18 mouse cellular contexts compared by ENCODE assay signal in the genomic region with DNA sequence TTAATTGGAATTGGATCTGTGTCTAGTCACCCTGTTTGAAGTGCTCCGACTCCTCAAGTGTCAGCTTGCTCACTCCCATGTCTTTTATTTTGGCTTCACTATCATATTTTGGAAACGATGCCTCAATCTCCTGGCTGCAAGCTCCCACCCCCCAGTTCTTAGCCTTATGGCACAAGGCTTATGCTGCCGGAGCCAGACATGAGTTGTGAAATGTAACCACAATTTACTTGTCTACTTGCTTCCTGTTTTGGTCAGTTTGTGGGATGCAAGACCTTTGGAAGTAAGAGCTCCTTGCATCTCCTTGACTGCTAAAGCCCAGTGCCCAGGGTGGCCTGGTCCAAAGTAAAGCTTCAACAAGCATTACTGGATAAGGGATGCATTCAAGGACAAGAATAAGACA.
DNase-seq lines count a peak whose midpoint lies in the region; ATAC-seq lines count a peak whose summit lies in the region.
"Had no signal": no experiment of that assay in that cellular context is flagged by ENCODE, and none has a peak within 500 bp of the region (broad histone marks: within the 10 kb centered on the region; RNA-seq: fewer than 3 reads in every experiment).

No protein-coding gene starts in this region.

- no peak for DNase-seq in forebrain, embryonic 10.5 days (ENCODE audit: extremely low spot score, low spot score)
- DNase-seq in forebrain, embryonic 11.5 days (ENCODE audit: low spot score), result no peak
- no peak for DNase-seq in limb, embryonic 11.5 days (ENCODE audit: low spot score)
- no peak for DNase-seq in yolk sac, embryonic 10.5 days (ENCODE audit: low spot score)
- no peak for DNase-seq in right cerebral cortex, postnatal 14 days
- DNase-seq: adrenal gland, adult 8-10 months; cerebellum, adult 2 months had no signal

- no peak overlapping the region for H3K4me2 ChIP-seq in forebrain, embryonic 11.5 days (ENCODE audit: low read depth, low read length, severe bottlenecking)
- H3K4me2 ChIP-seq in limb, embryonic 11.5 days (ENCODE audit: low read depth, severe bottlenecking), result no peak overlapping the region
- H3K4me2 ChIP-seq: embryonic facial prominence, embryonic 12.5 days; forebrain, embryonic 15.5 days; heart, embryonic 15.5 days; hindbrain, embryonic 13.5 days; intestine, embryonic 15.5 days had no signal

- H3K4me1 ChIP-seq in forebrain, embryonic 10.5 days, result peaks cover 25% of the 10 kb centered on the region
- no peaks in the 10 kb centered on the region for H3K4me1 ChIP-seq in forebrain, embryonic 11.5 days (replicated peaks; ENCODE audit: control insufficient read depth, insufficient read depth, low read length)
- H3K4me1 ChIP-seq in megakaryocyte, embryonic 14.5 days, result peaks cover 27% of the 10 kb centered on the region
- H3K4me1 ChIP-seq in limb, embryonic 11.5 days (ENCODE audit: control insufficient read depth, insufficient read depth, low read length), result peaks cover 6% of the 10 kb centered on the region; the same call in 1 of the 2 replicates
- H3K4me1 ChIP-seq: forebrain, embryonic 15.5 days; heart, embryonic 15.5 days; intestine, embryonic 15.5 days had no signal

- no peak for ATAC-seq in forebrain, embryonic 11.5 days (replicated peaks; ENCODE audit: low FRiP score)
- no peak for ATAC-seq in megakaryocyte, adult 5-6 weeks (ENCODE audit: poor library complexity, severe bottlenecking)
- no peak for ATAC-seq in limb, embryonic 11.5 days (ENCODE audit: insufficient number of reproducible peaks, low FRiP score, low TSS enrichment, low read depth)
- ATAC-seq: CD4-positive, CD25-positive, alpha-beta regulatory T cell, adult 4 months; intestine, embryonic 15.5 days had no signal

- H3K9me3 ChIP-seq in forebrain, embryonic 10.5 days, result no peaks in the 10 kb centered on the region
- H3K9me3 ChIP-seq in forebrain, embryonic 11.5 days (ENCODE audit: control insufficient read depth, low read length), result no peaks in the 10 kb centered on the region
- no peaks in the 10 kb centered on the region for H3K9me3 ChIP-seq in megakaryocyte, embryonic 14.5 days
- no peaks in the 10 kb centered on the region for H3K9me3 ChIP-seq in limb, embryonic 11.5 days (ENCODE audit: control insufficient read depth, low read length)
- H3K9me3 ChIP-seq: embryonic facial prominence, embryonic 12.5 days; forebrain, embryonic 15.5 days; heart, embryonic 10.5 days; heart, embryonic 15.5 days; hindbrain, embryonic 13.5 days; intestine, embryonic 15.5 days had no signal

- no peak overlapping the region for H3K4me3 ChIP-seq in forebrain, embryonic 10.5 days
- H3K4me3 ChIP-seq in forebrain, embryonic 11.5 days (ENCODE audit: low read depth, low read length), result no peak overlapping the region
- H3K4me3 ChIP-seq in megakaryocyte, embryonic 14.5 days (replicated peaks), result peak overlapping the region; percentile 7
- H3K4me3 ChIP-seq in limb, embryonic 11.5 days (ENCODE audit: low read depth, low read length), result no peak overlapping the region
- H3K4me3 ChIP-seq: embryonic facial prominence, embryonic 12.5 days; forebrain, embryonic 15.5 days; heart, embryonic 10.5 days; heart, embryonic 15.5 days; hindbrain, embryonic 13.5 days; intestine, embryonic 15.5 days had no signal

- no peaks in the 10 kb centered on the region for H3K36me3 ChIP-seq in forebrain, embryonic 10.5 days (replicated peaks)
- H3K36me3 ChIP-seq in forebrain, embryonic 11.5 days (ENCODE audit: control insufficient read depth, insufficient read depth, low read length), result no peaks in the 10 kb centered on the region
- H3K36me3 ChIP-seq in megakaryocyte, embryonic 14.5 days (replicated peaks; ENCODE audit: low read length), result no peaks in the 10 kb centered on the region
- H3K36me3 ChIP-seq in limb, embryonic 11.5 days (ENCODE audit: control insufficient read depth, insufficient read depth, low read length), result no peaks in the 10 kb centered on the region
- H3K36me3 ChIP-seq: embryonic facial prominence, embryonic 12.5 days; forebrain, embryonic 15.5 days; G1E; heart, embryonic 10.5 days; heart, embryonic 15.5 days; hindbrain, embryonic 13.5 days; intestine, embryonic 15.5 days had no signal

- H3K27ac ChIP-seq in forebrain, embryonic 10.5 days, result peak overlapping the region; percentile 1; the same call in 1 of the 2 replicates
- no peak overlapping the region for H3K27ac ChIP-seq in forebrain, embryonic 11.5 days (ENCODE audit: low read depth, low read length)
- H3K27ac ChIP-seq in limb, embryonic 11.5 days (replicated peaks; ENCODE audit: low read depth, low read length), result 0 out of 2 replicates have a peak overlapping the region, but pooled peaks have one; percentile 2
- H3K27ac ChIP-seq: embryonic facial prominence, embryonic 12.5 days; forebrain, embryonic 15.5 days; heart, embryonic 10.5 days; heart, embryonic 15.5 days; hindbrain, embryonic 13.5 days; hindbrain, postnatal 0 days; intestine, embryonic 15.5 days had no signal

- 90% methylated on average over 3 of the region's 3 CpGs for WGBS in forebrain, embryonic 10.5 days
- 85% methylated on average over 3 of the region's 3 CpGs for WGBS in forebrain, embryonic 11.5 days
- 72% methylated on average over 3 of the region's 3 CpGs for WGBS in limb, embryonic 11.5 days

- H3K27me3 ChIP-seq in forebrain, embryonic 10.5 days (ENCODE audit: poor library complexity, severe bottlenecking), result no peaks in the 10 kb centered on the region
- H3K27me3 ChIP-seq in forebrain, embryonic 11.5 days (ENCODE audit: control insufficient read depth, insufficient read depth, low read length), result no peaks in the 10 kb centered on the region
- peaks cover 10% of the 10 kb centered on the region for H3K27me3 ChIP-seq in megakaryocyte, embryonic 14.5 days (replicated peaks)
- H3K27me3 ChIP-seq in limb, embryonic 11.5 days (ENCODE audit: control insufficient read depth, insufficient read depth, low read length), result no peaks in the 10 kb centered on the region
- H3K27me3 ChIP-seq: embryonic facial prominence, embryonic 12.5 days; forebrain, embryonic 15.5 days; heart, embryonic 15.5 days; hindbrain, embryonic 13.5 days; intestine, embryonic 15.5 days had no signal

- no peak overlapping the region for H3K9ac ChIP-seq in forebrain, embryonic 11.5 days (ENCODE audit: low read length)
- no peak overlapping the region for H3K9ac ChIP-seq in limb, embryonic 11.5 days (ENCODE audit: low read length)
- H3K9ac ChIP-seq: embryonic facial prominence, embryonic 12.5 days; forebrain, embryonic 15.5 days; heart, embryonic 15.5 days; hindbrain, embryonic 13.5 days; intestine, embryonic 15.5 days had no signal
